Mouse (Mus musculus) intestine, embryonic 16.5 days (tissue): ENCODE measurements at regions not wholly inside any gene's neighbourhood (a gene's known extent, or its start where the extent isn't known, plus 50 kb on each side); places are given as distances from the start of the nearest gene placed in this dataset.

ENCODE experiments used
- ATAC-seq: fragments of 200-750 bp; cut with Nextera tagmentation; 2 replicates; pipeline ENCODE4 v1.8.0; 2017; ENCODE audit warnings: moderate TSS enrichment, moderate library complexity
- H3K27ac ChIP-seq: fragments of 300-500 bp; sonication (generic); 2 replicates; pipeline ENCODE4 v1.5.1; 2014; ENCODE audit warnings: mild to moderate bottlenecking, low read length
- H3K27me3 ChIP-seq: fragments of 300-500 bp; sonication (generic); replicated peaks from 2 replicates; pipeline ENCODE4 v1.6.1; 2014; ENCODE audit warnings: low read length, control low read depth, mixed read lengths; ENCODE audit not compliant: control insufficient read depth, insufficient read depth
- H3K36me3 ChIP-seq: fragments of 300-500 bp; sonication (generic); 2 replicates; pipeline ENCODE4 v1.6.1; 2014; ENCODE audit warnings: low read length, control low read depth; ENCODE audit not compliant: control insufficient read depth, insufficient read depth
- H3K4me1 ChIP-seq: fragments of 300-500 bp; sonication (generic); 2 replicates; pipeline ENCODE4 v1.6.1; 2014; ENCODE audit warnings: low read length, control low read depth, mixed read lengths; ENCODE audit not compliant: control insufficient read depth, insufficient read depth
- H3K4me2 ChIP-seq: fragments of 300-500 bp; sonication (generic); 2 replicates; pipeline ENCODE4 v1.6.1; 2014; ENCODE audit warnings: low read depth, low read length, control low read depth
- H3K4me3 ChIP-seq: fragments of 300-500 bp; sonication (generic); 2 replicates; pipeline ENCODE4 v1.5.1; 2014; ENCODE audit warnings: mild to moderate bottlenecking, low read length
- H3K9ac ChIP-seq: fragments of 300-500 bp; sonication (generic); 2 replicates; pipeline ENCODE4 v1.6.1; 2014; ENCODE audit warnings: low read depth, low read length
- H3K9me3 ChIP-seq: fragments of 300-500 bp; sonication (generic); 2 replicates; pipeline ENCODE4 v1.6.1; 2016; ENCODE audit warnings: low read length, control low read depth; ENCODE audit not compliant: control insufficient read depth
- WGBS: fragments of 180-500 bp; shearing (Covaris S2); extraction: QIAGEN DNeasy Blood & Tissue Kit; methylation state at CpG from one replicate; pipeline ENCODE4 v1.1.7; 2014; 5-methylcytosine and 5-hydroxymethylcytosine counted together

- ATAC-seq: no peak
- H3K27ac ChIP-seq: no peak overlapping the region
- H3K4me2 ChIP-seq: no peak overlapping the region
- no peaks in the 10 kb centered on the region for H3K9me3 ChIP-seq
- WGBS: 85% methylated on average over 6 of the region's 6 CpGs
- no peaks in the 10 kb centered on the region for H3K4me1 ChIP-seq
- H3K4me3 ChIP-seq: no peak overlapping the region
- no peaks in the 10 kb centered on the region for H3K27me3 ChIP-seq
- no peaks in the 10 kb centered on the region for H3K36me3 ChIP-seq
- H3K9ac ChIP-seq: no peak overlapping the region
Observed at GRCm38 (mm10) chr4:47594171-47594570, 119.7 kb downstream of the Sec61b start.

- no peak overlapping the region for H3K4me3 ChIP-seq
- no peak overlapping the region for H3K4me2 ChIP-seq
- WGBS: 74% methylated on average over 10 of the region's 10 CpGs
- no peaks in the 10 kb centered on the region for H3K36me3 ChIP-seq
- H3K27ac ChIP-seq: no peak overlapping the region
- H3K9me3 ChIP-seq: no peaks in the 10 kb centered on the region
- H3K4me1 ChIP-seq: no peaks in the 10 kb centered on the region
- ATAC-seq: no peak
- no peaks in the 10 kb centered on the region for H3K27me3 ChIP-seq
- H3K9ac ChIP-seq: no peak overlapping the region
Observed at GRCm38 (mm10) chr4:47595841-47596240, 121.4 kb downstream of the Sec61b start.

DNA sequence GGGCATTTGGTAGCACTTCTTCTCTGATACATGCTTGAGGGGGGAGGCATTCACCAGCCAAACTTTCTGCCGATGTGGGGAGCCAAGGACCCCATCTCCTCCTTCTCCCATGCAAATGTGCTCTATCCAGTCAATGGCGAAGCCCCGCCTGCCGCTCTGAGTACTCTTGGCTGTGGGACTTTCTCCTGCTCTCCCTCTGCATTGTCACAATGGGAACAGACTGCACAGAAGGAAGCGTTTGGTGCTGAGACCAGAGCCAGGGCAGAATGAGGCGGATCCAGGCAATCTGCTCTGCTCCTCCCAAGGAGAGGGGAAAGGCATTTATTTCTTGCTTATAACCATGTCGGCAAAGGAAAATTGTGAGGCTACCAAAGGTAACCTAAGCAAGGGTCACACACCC lies 123.1 kb downstream of the Sec61b start:
- H3K9me3 ChIP-seq: no peaks in the 10 kb centered on the region
- no peaks in the 10 kb centered on the region for H3K4me1 ChIP-seq
- H3K4me2 ChIP-seq: no peak overlapping the region
- 67% methylated on average over 7 of the region's 7 CpGs for WGBS
- H3K27ac ChIP-seq: no peak overlapping the region
- H3K4me3 ChIP-seq: no peak overlapping the region
- H3K27me3 ChIP-seq: no peaks in the 10 kb centered on the region
- no peak overlapping the region for H3K9ac ChIP-seq
- no peak for ATAC-seq
- no peaks in the 10 kb centered on the region for H3K36me3 ChIP-seq

DNA sequence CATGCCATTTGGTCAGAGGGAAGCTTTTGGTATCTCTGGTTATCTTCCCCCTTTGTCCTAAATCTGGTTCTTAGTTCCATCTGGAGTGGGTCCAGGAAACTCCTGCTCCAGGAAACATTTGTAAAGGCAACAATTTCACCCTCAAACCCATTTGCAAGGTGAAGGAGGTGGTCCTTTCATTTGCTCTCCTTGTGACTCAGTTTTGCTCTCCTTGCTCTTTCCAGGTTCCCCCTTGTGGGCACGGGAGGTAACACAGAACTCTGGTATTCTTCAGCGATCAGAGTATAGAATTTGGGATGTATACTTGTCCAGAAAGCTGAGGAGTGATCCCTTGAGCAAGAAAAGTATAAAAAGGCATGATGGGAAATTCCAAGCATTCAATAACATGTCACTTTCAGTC lies 123.8 kb downstream of the Sec61b start:
- no peak for ATAC-seq
- no peak overlapping the region for H3K9ac ChIP-seq
- no peaks in the 10 kb centered on the region for H3K27me3 ChIP-seq
- H3K4me2 ChIP-seq: no peak overlapping the region
- no peak overlapping the region for H3K27ac ChIP-seq
- H3K4me1 ChIP-seq: no peaks in the 10 kb centered on the region
- no peaks in the 10 kb centered on the region for H3K36me3 ChIP-seq
- 36% methylated on average over 2 of the region's 2 CpGs for WGBS
- no peaks in the 10 kb centered on the region for H3K9me3 ChIP-seq
- H3K4me3 ChIP-seq: no peak overlapping the region

- Histone ChIP-seq H3K9me3 (no peaks in the 10 kb centered on the region), H3K27me3 (no peaks in the 10 kb centered on the region), H3K4me2 (no peak overlapping the region), H3K27ac (no peak overlapping the region), H3K4me1 (peaks cover 2% of the 10 kb centered on the region; the same call in 1 of the 2 replicates), H3K4me3 (no peak overlapping the region), H3K36me3 (no peaks in the 10 kb centered on the region), H3K9ac (no peak overlapping the region)
- WGBS: 73% methylated on average over 10 of the region's 10 CpGs
- ATAC-seq: no peak
Observed at GRCm38 (mm10) chr4:47601301-47602070, 127.0 kb downstream of the Sec61b start.

- no peak for ATAC-seq
- H3K4me2 ChIP-seq: peak overlapping the region; percentile 49
- H3K4me3 ChIP-seq: peak overlapping the region; percentile 29
- no peaks in the 10 kb centered on the region for H3K27me3 ChIP-seq
- H3K9ac ChIP-seq: 0 out of 2 replicates have a peak overlapping the region, but pooled peaks have one; percentile 50
- no peaks in the 10 kb centered on the region for H3K9me3 ChIP-seq
- peaks cover 2% of the 10 kb centered on the region; the same call in 1 of the 2 replicates for H3K4me1 ChIP-seq
- no peaks in the 10 kb centered on the region for H3K36me3 ChIP-seq
- no peak overlapping the region for H3K27ac ChIP-seq
- whole genome bisulfite sequencing: 56% methylated on average over 6 of the region's 6 CpGs
Observed at GRCm38 (mm10) chr4:47603378-47603777, 128.9 kb downstream of the Sec61b start.

- peak overlapping the region; percentile 29 for H3K4me3 ChIP-seq
- H3K4me1 ChIP-seq: peaks cover 2% of the 10 kb centered on the region; the same call in 1 of the 2 replicates
- no peak overlapping the region for H3K27ac ChIP-seq
- ATAC-seq: peak; percentile 87
- H3K9ac ChIP-seq: peak overlapping the region; percentile 50
- peak overlapping the region; percentile 49 for H3K4me2 ChIP-seq
- WGBS: 37% methylated on average over 14 of the region's 14 CpGs
- H3K36me3 ChIP-seq: no peaks in the 10 kb centered on the region
- no peaks in the 10 kb centered on the region for H3K9me3 ChIP-seq
- no peaks in the 10 kb centered on the region for H3K27me3 ChIP-seq
Observed at GRCm38 (mm10) chr4:47603847-47604397, 129.5 kb downstream of the Sec61b start.

DNA sequence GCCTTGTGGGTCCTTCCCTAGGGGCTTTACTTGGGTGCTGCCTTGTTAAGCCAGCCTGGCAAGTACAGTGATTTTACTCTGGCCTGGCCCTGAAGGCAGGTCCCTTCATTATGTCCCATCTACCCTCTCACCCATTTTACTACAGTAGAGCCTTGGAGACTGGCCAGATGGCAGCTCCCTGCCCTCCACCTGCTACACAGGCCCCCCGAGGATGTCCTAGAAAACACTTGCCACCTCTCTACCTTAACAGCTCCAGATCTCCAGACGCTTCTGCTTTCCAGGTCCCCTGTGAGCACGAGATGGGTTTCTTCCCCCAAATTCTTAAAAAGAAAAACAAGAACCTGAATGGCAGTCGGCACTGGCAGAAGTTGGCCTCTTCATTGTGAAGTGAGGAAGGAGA lies 131.2 kb downstream of the Sec61b start:
- WGBS: 86% methylated on average over 4 of the region's 4 CpGs
- ATAC-seq: no peak

DNA sequence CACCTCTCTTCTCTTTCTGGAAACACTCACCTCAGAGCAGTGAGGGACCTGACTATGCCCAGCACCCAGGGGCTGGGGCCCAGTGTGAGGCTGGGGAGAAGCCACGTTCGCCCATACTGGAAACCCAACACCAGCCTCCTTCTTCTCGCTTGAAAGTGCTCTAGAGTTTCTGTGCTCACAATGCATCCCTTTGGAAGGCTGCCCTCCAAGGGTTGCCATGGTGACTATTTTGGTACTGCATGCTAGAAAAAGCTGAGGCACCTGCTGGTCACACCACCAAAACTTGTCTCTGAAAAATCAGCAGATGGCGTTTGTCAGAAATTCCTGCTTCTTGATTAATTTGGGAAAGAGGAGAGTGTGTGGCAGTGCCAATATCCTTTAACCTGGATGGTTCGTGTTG lies 134.2 kb downstream of the Sec61b start:
- H3K27me3 ChIP-seq: no peaks in the 10 kb centered on the region
- H3K9ac ChIP-seq: no peak overlapping the region
- H3K36me3 ChIP-seq: no peaks in the 10 kb centered on the region
- 64% methylated on average over 5 of the region's 5 CpGs for WGBS
- no peak overlapping the region for H3K4me2 ChIP-seq
- H3K27ac ChIP-seq: no peak overlapping the region
- H3K4me3 ChIP-seq: no peak overlapping the region
- no peak for ATAC-seq
- no peaks in the 10 kb centered on the region for H3K4me1 ChIP-seq
- no peaks in the 10 kb centered on the region for H3K9me3 ChIP-seq

More for the DNA sequence above, 131.2 kb downstream of the Sec61b start:
- Histone ChIP-seq H3K4me2 (no peak overlapping the region), H3K9ac (no peak overlapping the region), H3K4me1 (peaks cover 2% of the 10 kb centered on the region; the same call in 1 of the 2 replicates), H3K27me3 (no peaks in the 10 kb centered on the region), H3K9me3 (no peaks in the 10 kb centered on the region), H3K36me3 (no peaks in the 10 kb centered on the region), H3K4me3 (no peak overlapping the region), H3K27ac (no peak overlapping the region)
